Mouse (Mus musculus): ENCODE data around the gene Gsk3a.
A peak's percentile ranks its signal among the peaks of the same experiment; 100 is the strongest.
"Not testable (repeated sequence)": the region's sequence is repeated elsewhere in the genome, so short reads cannot be mapped to it uniquely, and the experiment has no call there.

Gsk3a gene

GRCm38 (mm10) chr7:25273259-25274241 lies 35.9 kb upstream of the Gsk3a start:
- no peak for DNase-seq (ENCODE audit: low read depth, low spot score)

GRCm38 (mm10) chr7:25272445-25273258 lies 35.0 kb upstream of the Gsk3a start:
- DNase-seq (ENCODE audit: low read depth, low spot score), result no peak

GRCm38 (mm10) chr7:25271651-25272444 lies 34.2 kb upstream of the Gsk3a start:
- no peak for DNase-seq (ENCODE audit: low read depth, low spot score)

GRCm38 (mm10) chr7:25270652-25271633 lies 33.3 kb upstream of the Gsk3a start:
- DNase-seq (ENCODE audit: low read depth, low spot score), result no peak

GRCm38 (mm10) chr7:25269545-25270271 lies 32.1 kb upstream of the Gsk3a start:
- DNase-seq (ENCODE audit: low read depth, low spot score), result no peak

- DNase-seq (ENCODE audit: low read depth, low spot score), result no peak
Observed at GRCm38 (mm10) chr7:25269029-25269428, 31.4 kb upstream of the Gsk3a start.

GRCm38 (mm10) chr7:25268588-25268987 lies 30.9 kb upstream of the Gsk3a start:
- DNase-seq (ENCODE audit: low read depth, low spot score), result no peak

GRCm38 (mm10) chr7:25267751-25268463 lies 30.3 kb upstream of the Gsk3a start:
- DNase-seq (ENCODE audit: low read depth, low spot score), result peak; percentile 100

GRCm38 (mm10) chr7:25267301-25267750 lies 29.7 kb upstream of the Gsk3a start, which contains the start of gene Cic:
Gene Cic, plus strand, starts transcription at chr7:25267704.
- peak; percentile 95 for DNase-seq (ENCODE audit: low read depth, low spot score)

- DNase-seq (ENCODE audit: low read depth, low spot score), result no peak
Observed at GRCm38 (mm10) chr7:25266180-25266962, 28.7 kb upstream of the Gsk3a start.

GRCm38 (mm10) chr7:25265743-25266142 lies 28.1 kb upstream of the Gsk3a start:
- not testable (repeated sequence) for DNase-seq (ENCODE audit: low read depth, low spot score)

- no peak for DNase-seq (ENCODE audit: low read depth, low spot score)
Observed at GRCm38 (mm10) chr7:25263968-25264870, 26.6 kb upstream of the Gsk3a start.

- no peak for DNase-seq (ENCODE audit: low read depth, low spot score)
Observed at GRCm38 (mm10) chr7:25261896-25262295, 24.2 kb upstream of the Gsk3a start.

GRCm38 (mm10) chr7:25251822-25252221 lies 14.2 kb upstream of the Gsk3a start:
- DNase-seq (ENCODE audit: low read depth, low spot score), result no peak

- DNase-seq (ENCODE audit: low read depth, low spot score), result no peak
Observed at GRCm38 (mm10) chr7:25251071-25251791, 13.6 kb upstream of the Gsk3a start.
